Mouse (Mus musculus) left cerebral cortex, postnatal 4 days (tissue): ENCODE results near the gene Dok5. TPM values are rescaled to one million over a fixed set of nuclear protein-coding genes. Genes with fewer than 3 reads are reported as not detected.

Source experiments
- DNase-seq: peaks from one replicate; pipeline ENCODE4 v3.0.0-alpha.2; 2022
- intact Hi-C: fragments of 180-260 bp; cut with DNase I; formaldehyde crosslinking; loops from one replicate; pipeline ENCODE4 v1.15.1; 2025
- total RNA-seq, 2 experiments: library from RNA; stranded (reverse); gene quantifications; 2 replicates each; pipeline ENCODE4 v1.2.3; 2021

The Dok5 gene
- total RNA-seq, 2 experiments from 2014 or later, result 100 to 127 TPM

GRCm38 (mm10) chr2:170780010-170780750 lies 48.6 kb downstream of the Dok5 start:
- intact Hi-C loops, result no loop called here
- no peak for DNase-seq

- intact Hi-C loops, result no loop called here
- DNase-seq, result no peak
Measured at GRCm38 (mm10) chr2:170788101-170788500, 56.5 kb downstream of the Dok5 start.

- no peak for DNase-seq
- intact Hi-C loops, result no loop called here
Measured at GRCm38 (mm10) chr2:170791332-170792017, 59.9 kb downstream of the Dok5 start.

GRCm38 (mm10) chr2:170795242-170795641 lies 63.6 kb downstream of the Dok5 start:
- DNase-seq, result no peak

GRCm38 (mm10) chr2:170802984-170803383 lies 71.4 kb downstream of the Dok5 start:
- DNase-seq, result no peak
- intact Hi-C loops, result no loop called here

More at GRCm38 (mm10) chr2:170795242-170795641, 63.6 kb downstream of the Dok5 start:
- intact Hi-C loops, result no loop called here

GRCm38 (mm10) chr2:170807555-170808258 lies 76.1 kb downstream of the Dok5 start:
- intact Hi-C loops, result no loop called here
- no peak for DNase-seq

GRCm38 (mm10) chr2:170808259-170808789 lies 76.7 kb downstream of the Dok5 start:
- intact Hi-C loops, result no loop called here
- no peak for DNase-seq

- intact Hi-C loops, result no loop called here
- peak; percentile 90 for DNase-seq
Measured at GRCm38 (mm10) chr2:170811356-170811755, 79.7 kb downstream of the Dok5 start.

- intact Hi-C loops, result no loop called here
- DNase-seq, result no peak
Measured at GRCm38 (mm10) chr2:170816302-170816701, 84.7 kb downstream of the Dok5 start.

- intact Hi-C loops, result no loop called here
- DNase-seq, result no peak
Measured at GRCm38 (mm10) chr2:170817112-170817703, 85.6 kb downstream of the Dok5 start.

DNA sequence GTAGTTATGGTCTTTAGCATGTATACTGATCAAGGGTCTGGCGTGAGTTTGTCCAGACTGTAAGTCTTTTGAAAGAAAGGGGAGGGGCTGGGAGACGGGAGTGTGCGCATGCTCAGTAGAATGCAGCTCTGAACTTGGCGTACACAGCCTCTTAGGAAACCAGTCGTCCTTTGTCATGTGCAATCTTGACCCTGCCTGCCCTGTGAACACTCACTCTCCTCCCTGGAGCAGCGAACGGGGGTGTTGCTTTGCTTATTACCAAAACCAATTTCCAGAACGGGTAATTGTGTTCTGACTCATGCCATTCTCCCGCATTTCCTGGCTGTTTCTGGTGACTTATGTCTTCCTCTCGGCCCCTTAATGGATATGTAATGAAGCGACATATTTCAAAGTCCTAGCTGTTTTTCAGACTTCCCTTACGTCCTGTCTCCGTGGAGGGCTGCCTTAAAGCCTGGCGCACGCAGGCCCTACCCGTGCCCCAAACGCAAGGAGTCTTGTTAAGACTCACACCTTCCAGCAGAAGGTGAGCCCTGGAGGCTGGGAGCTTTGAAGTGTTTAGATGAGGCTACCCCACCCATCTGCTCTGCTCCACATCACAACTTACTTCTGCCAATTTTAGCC lies 95.3 kb downstream of the Dok5 start:
- DNase-seq, result no peak
- intact Hi-C loops, result no loop called here

DNA sequence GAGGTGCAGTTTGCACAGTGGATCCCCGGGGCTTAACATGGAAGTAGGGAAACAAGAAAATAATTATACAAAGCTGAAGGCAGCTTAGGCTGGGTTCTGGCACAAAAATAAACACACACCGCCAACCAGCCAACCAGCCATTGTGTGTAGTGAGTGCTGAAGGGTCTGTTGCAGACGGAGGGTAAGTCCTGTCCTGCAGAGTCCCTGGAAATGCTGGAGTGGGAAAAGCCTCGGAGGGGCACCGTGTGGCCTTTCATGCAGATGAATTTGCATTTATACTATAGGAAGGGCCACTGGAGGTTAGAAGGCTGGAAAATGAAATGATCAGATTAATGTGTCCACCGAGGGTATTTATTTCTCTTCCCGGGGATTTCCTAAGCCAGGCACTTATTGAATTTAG lies 97.2 kb downstream of the Dok5 start:
- intact Hi-C loops, result no loop called here
- DNase-seq, result no peak

GRCm38 (mm10) chr2:170829191-170829611 lies 97.6 kb downstream of the Dok5 start:
- DNase-seq, result no peak
- intact Hi-C loops, result no loop called here

DNA sequence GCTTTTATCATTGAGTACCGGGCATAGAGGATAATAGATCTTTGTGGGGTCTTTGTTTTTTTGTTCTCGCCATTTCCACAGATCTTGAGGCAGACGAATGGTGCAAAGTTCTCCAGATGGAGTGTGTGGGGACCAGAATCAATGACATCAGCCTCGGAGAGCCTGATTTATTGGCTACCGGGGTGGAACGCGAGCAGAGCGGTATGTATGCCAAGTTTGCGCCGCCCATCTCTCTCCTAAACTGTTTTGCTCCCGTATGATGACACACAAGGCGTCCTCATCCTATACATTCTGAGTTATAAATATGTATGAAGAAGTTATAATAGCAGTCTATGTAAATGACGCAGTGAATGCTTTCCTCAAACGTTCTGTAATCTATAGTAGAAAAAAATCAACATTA lies 98.4 kb downstream of the Dok5 start:
- DNase-seq, result no peak
- intact Hi-C loops, result no loop called here

DNA sequence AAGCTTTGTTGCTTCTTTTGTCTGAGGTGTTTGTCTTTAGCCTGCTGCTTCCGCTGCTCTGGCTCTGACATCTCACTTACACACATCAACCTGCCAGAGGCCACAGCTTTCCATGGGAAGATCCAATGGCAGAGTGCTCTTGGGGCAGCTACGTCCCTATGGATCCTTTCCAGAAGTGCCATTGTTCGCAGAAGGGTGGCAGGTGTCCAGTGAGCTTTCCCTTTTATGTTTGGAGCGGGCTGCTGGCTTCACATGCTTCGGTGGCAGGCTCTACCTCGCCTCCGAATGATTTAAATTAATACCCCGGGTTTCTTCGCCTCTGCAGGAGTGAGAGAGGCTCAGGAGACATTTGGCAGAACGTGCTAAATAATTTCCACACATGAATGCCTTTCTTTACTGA lies 105.3 kb downstream of the Dok5 start:
- intact Hi-C loops, result no loop called here
- peak; percentile 69 for DNase-seq

GRCm38 (mm10) chr2:170837363-170837762 lies 105.8 kb downstream of the Dok5 start:
- DNase-seq, result no peak
- intact Hi-C loops, result no loop called here

- intact Hi-C loops, result no loop called here
- DNase-seq, result peak; percentile 39
Measured at GRCm38 (mm10) chr2:170837824-170838557, 106.4 kb downstream of the Dok5 start.

- intact Hi-C loops, result no loop called here
- no peak for DNase-seq
Measured at GRCm38 (mm10) chr2:170841441-170841965, 109.9 kb downstream of the Dok5 start.

DNA sequence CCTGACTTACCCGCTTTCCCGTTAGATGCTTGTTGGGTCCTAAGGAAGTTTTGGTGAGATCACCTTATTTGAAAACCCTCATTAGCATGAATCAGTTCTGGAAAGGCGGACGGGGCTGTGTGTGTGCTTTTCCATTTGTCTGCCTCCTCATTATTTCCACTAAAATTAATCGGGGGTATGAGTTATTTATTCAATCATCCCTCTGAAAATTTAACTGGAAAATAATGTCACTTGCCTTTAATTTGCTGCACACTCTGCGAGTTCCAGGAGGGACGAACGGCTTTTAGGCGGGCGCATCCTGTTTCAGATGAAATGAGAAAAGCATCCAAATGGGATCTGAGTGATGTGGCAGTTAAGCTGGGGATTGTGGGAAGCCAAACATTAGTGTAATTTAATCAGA lies 113.9 kb downstream of the Dok5 start:
- no peak for DNase-seq
- intact Hi-C loops, result no loop called here

GRCm38 (mm10) chr2:170850058-170850457 lies 118.5 kb downstream of the Dok5 start:
- no peak for DNase-seq
- intact Hi-C loops, result loop anchor here (10.0 kb wide), 1 partner anchor 115 kb away; the partner anchor contains the start of gene Dok5
